Mouse (Mus musculus) kidney, postnatal 25 days (tissue): ENCODE measurements at regions not wholly inside any gene's neighbourhood (a gene's known extent, or its start where the extent isn't known, plus 50 kb on each side); places are given as distances from the start of the nearest gene placed in this dataset.

Experiments used
- DNase-seq, 2 experiments: peaks; one replicate each; pipeline ENCODE4 v3.0.0; 2021; ENCODE audit warnings: mixed read lengths in 2 of 2

GRCm38 (mm10) chr9:23064811-23065210 lies 158.1 kb upstream of the Bmper start:
- DNase-seq = no peak

GRCm38 (mm10) chr9:23068101-23068791 lies 154.6 kb upstream of the Bmper start:
- DNase-seq = no peak

- DNase-seq = no peak
Measured at GRCm38 (mm10) chr9:23069161-23069560, 153.7 kb upstream of the Bmper start.

- DNase-seq = peak; percentile 19 to 44
Measured at GRCm38 (mm10) chr9:23071006-23071405, 151.9 kb upstream of the Bmper start.

GRCm38 (mm10) chr9:23072741-23073140 lies 150.1 kb upstream of the Bmper start:
- DNase-seq = no peak

- peak; percentile 87 to 91 for DNase-seq
Measured at GRCm38 (mm10) chr9:23083562-23083961, 139.3 kb upstream of the Bmper start.

- no peak for DNase-seq
Measured at GRCm38 (mm10) chr9:23089339-23089738, 133.5 kb upstream of the Bmper start.

- DNase-seq = no peak
Measured at GRCm38 (mm10) chr9:23097134-23097789, 125.6 kb upstream of the Bmper start.

GRCm38 (mm10) chr9:23101584-23101983 lies 121.3 kb upstream of the Bmper start:
- DNase-seq = no peak

- peak; percentile 54 to 61 for DNase-seq
Measured at GRCm38 (mm10) chr9:23101990-23102796, 120.7 kb upstream of the Bmper start.

GRCm38 (mm10) chr9:23111500-23111899 lies 111.4 kb upstream of the Bmper start:
- no peak for DNase-seq

GRCm38 (mm10) chr9:23115026-23115425 lies 107.8 kb upstream of the Bmper start:
- no peak for DNase-seq

- DNase-seq = no peak
Measured at GRCm38 (mm10) chr9:23115540-23115939, 107.3 kb upstream of the Bmper start.

GRCm38 (mm10) chr9:23116311-23116710 lies 106.6 kb upstream of the Bmper start:
- DNase-seq = no peak

GRCm38 (mm10) chr9:23119811-23120210 lies 103.1 kb upstream of the Bmper start:
- DNase-seq = peak; percentile 20 to 58

- no peak for DNase-seq
Measured at GRCm38 (mm10) chr9:23120814-23121213, 102.1 kb upstream of the Bmper start.

GRCm38 (mm10) chr9:23122524-23122923 lies 100.4 kb upstream of the Bmper start:
- no peak for DNase-seq

GRCm38 (mm10) chr9:23123452-23123851 lies 99.4 kb upstream of the Bmper start:
- DNase-seq = no peak

- no peak for DNase-seq
Measured at GRCm38 (mm10) chr9:23125761-23126704, 96.8 kb upstream of the Bmper start.

GRCm38 (mm10) chr9:23127338-23128017 lies 95.4 kb upstream of the Bmper start:
- no peak for DNase-seq

- DNase-seq = no peak
Measured at GRCm38 (mm10) chr9:23128018-23128369, 94.9 kb upstream of the Bmper start.

GRCm38 (mm10) chr9:23134006-23134405 lies 88.9 kb upstream of the Bmper start:
- no peak for DNase-seq
